Mouse (Mus musculus) testis, adult 2 months (tissue): ENCODE measurements around the gene Chst8.

ENCODE experiments used
- CTCF ChIP-seq: fragments of 200-500 bp; IDR thresholded peaks from 2 replicates; pipeline ENCODE4 v1.5.1; 2012; ENCODE audit warnings: low read depth, mild to moderate bottlenecking, inconsistent platforms, low read length, moderate library complexity; ENCODE audit not compliant: control insufficient read depth, insufficient read depth, insufficient replicate concordance
- POLR2A ChIP-seq: fragments of 200-500 bp; IDR thresholded peaks from 2 replicates; pipeline ENCODE4 v1.6.1; 2012; ENCODE audit warnings: low read depth, mild to moderate bottlenecking, inconsistent platforms, low read length, moderate library complexity; ENCODE audit not compliant: control insufficient read depth

- no peak for TF ChIP-seq CTCF
- TF ChIP-seq POLR2A: no peak
These were observed 108.1 kb downstream of the Chst8 start for GRCm38 (mm10) chr7:34704401-34704800.
